Mouse (Mus musculus): ENCODE measurements at regions not wholly inside any gene's neighbourhood (a gene's known extent, or its start where the extent isn't known, plus 50 kb on each side); places are given as distances from the start of the nearest gene placed in this dataset.

- Histone ChIP-seq H3K9ac (ENCODE audit: low read depth, low read length) (no peak overlapping the region), H3K36me3 (ENCODE audit: control insufficient read depth, insufficient read depth, low read length) (no peaks in the 10 kb centered on the region), H3K4me3 (ENCODE audit: low read depth, low read length) (no peak overlapping the region), H3K4me1 (ENCODE audit: control insufficient read depth, insufficient read depth, low read length) (no peaks in the 10 kb centered on the region), H3K27me3 (ENCODE audit: control insufficient read depth, insufficient read depth, low read depth, low read length) (no peaks in the 10 kb centered on the region), H3K9me3 (replicated peaks; ENCODE audit: control insufficient read depth, low read length, poor library complexity, severe bottlenecking) (no peaks in the 10 kb centered on the region), H3K27ac (ENCODE audit: low read length) (no peak overlapping the region), H3K4me2 (ENCODE audit: low read length) (no peak overlapping the region)
- no peak for ATAC-seq
- WGBS: 16% methylated on average over 2 of the region's 2 CpGs
Measured at GRCm38 (mm10) chr1:13772106-13772505, 2321.0 kb downstream of the 4930444P10Rik start.

- no peak overlapping the region for H3K4me2 ChIP-seq (ENCODE audit: low read length)
- no peaks in the 10 kb centered on the region for H3K4me1 ChIP-seq (ENCODE audit: control insufficient read depth, insufficient read depth, low read length)
- no peak overlapping the region for H3K9ac ChIP-seq (ENCODE audit: low read depth, low read length)
- no peaks in the 10 kb centered on the region for H3K27me3 ChIP-seq (ENCODE audit: control insufficient read depth, insufficient read depth, low read depth, low read length)
- H3K4me3 ChIP-seq (ENCODE audit: low read depth, low read length): no peak overlapping the region
- 69% methylated on average over 10 of the region's 10 CpGs for WGBS
- H3K36me3 ChIP-seq (ENCODE audit: control insufficient read depth, insufficient read depth, low read length): no peaks in the 10 kb centered on the region
- ATAC-seq: no peak
- no peak overlapping the region for H3K27ac ChIP-seq (ENCODE audit: low read length)
- no peaks in the 10 kb centered on the region for H3K9me3 ChIP-seq (replicated peaks; ENCODE audit: control insufficient read depth, low read length, poor library complexity, severe bottlenecking)
Measured at GRCm38 (mm10) chr1:13771014-13771463, 2322.1 kb downstream of the 4930444P10Rik start.

GRCm38 (mm10) chr1:13752479-13752878 lies 2338.6 kb downstream of the A830018L16Rik start:
- Histone ChIP-seq H3K4me2 (ENCODE audit: low read length) (no peak overlapping the region), H3K27ac (ENCODE audit: low read length) (no peak overlapping the region), H3K9me3 (replicated peaks; ENCODE audit: control insufficient read depth, low read length, poor library complexity, severe bottlenecking) (no peaks in the 10 kb centered on the region), H3K9ac (ENCODE audit: low read depth, low read length) (no peak overlapping the region), H3K4me3 (ENCODE audit: low read depth, low read length) (no peak overlapping the region), H3K36me3 (ENCODE audit: control insufficient read depth, insufficient read depth, low read length) (no peaks in the 10 kb centered on the region), H3K27me3 (ENCODE audit: control insufficient read depth, insufficient read depth, low read depth, low read length) (no peaks in the 10 kb centered on the region), H3K4me1 (ENCODE audit: control insufficient read depth, insufficient read depth, low read length) (no peaks in the 10 kb centered on the region)
- 58% methylated on average over 1 of the region's 1 CpGs for WGBS
- ATAC-seq: no peak

- H3K4me2 ChIP-seq (ENCODE audit: low read length): no peak overlapping the region
- H3K4me1 ChIP-seq (ENCODE audit: control insufficient read depth, insufficient read depth, low read length): no peaks in the 10 kb centered on the region
- H3K27me3 ChIP-seq (ENCODE audit: control insufficient read depth, insufficient read depth, low read depth, low read length): no peaks in the 10 kb centered on the region
- no peak overlapping the region for H3K9ac ChIP-seq (ENCODE audit: low read depth, low read length)
- H3K9me3 ChIP-seq (replicated peaks; ENCODE audit: control insufficient read depth, low read length, poor library complexity, severe bottlenecking): no peaks in the 10 kb centered on the region
- ATAC-seq: no peak
- 76% methylated on average over 1 of the region's 1 CpGs for WGBS
- H3K27ac ChIP-seq (ENCODE audit: low read length): no peak overlapping the region
- H3K36me3 ChIP-seq (ENCODE audit: control insufficient read depth, insufficient read depth, low read length): no peaks in the 10 kb centered on the region
- H3K4me3 ChIP-seq (ENCODE audit: low read depth, low read length): no peak overlapping the region
Measured at GRCm38 (mm10) chr1:13751381-13751780, 2337.5 kb downstream of the A830018L16Rik start.

Measured in midbrain, embryonic 16.5 days (tissue).